Mouse (Mus musculus): ENCODE measurements around the gene Slc35f5. TPM values are rescaled to one million over a fixed set of nuclear protein-coding genes. Genes with fewer than 3 reads are reported as not detected.

Gene Slc35f5
- total RNA-seq, 2 experiments from 2014 or later: 39.5 to 48.8 TPM

DNA sequence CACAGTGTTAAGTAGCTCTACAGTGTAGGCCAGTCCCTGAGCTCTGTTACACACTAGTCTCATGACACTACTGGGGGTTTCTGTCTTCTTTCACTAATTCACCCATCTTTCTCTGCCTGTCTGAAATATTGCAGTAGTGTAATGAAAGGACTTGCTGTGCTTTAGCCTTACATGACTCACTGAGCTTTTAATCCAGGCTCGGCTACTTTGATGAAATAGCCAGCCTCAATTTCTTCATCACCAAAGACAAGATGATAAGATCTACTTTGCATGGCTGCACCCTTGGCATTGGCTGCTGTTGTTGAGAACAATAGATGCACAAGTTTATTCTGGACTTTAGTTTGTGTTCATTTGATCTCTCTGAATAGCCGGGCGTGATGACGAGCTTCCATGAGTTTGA, 7.7 kb downstream of the Slc35f5 start:
- DNase-seq: no peak

DNA sequence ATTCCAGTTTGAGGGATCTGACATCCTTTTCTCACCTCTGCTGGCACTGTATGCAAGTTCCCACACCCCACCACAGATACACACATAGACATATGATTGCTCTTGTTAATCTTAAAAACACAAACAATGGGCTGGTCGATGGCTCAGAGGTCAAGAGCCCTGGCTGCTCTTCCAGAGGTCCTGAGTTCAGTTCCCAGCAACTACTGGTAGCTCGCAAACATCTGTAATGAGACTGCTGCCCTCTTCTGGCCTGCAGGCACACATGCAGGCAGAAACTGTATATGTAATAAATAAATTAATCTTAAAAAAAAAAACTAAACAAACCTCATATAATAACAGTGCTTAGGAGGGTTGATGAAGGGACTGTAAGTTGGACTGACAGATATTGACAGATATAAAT, 13.8 kb downstream of the Slc35f5 start:
- DNase-seq: peak in 1 of 2 experiments; percentile 32

DNA sequence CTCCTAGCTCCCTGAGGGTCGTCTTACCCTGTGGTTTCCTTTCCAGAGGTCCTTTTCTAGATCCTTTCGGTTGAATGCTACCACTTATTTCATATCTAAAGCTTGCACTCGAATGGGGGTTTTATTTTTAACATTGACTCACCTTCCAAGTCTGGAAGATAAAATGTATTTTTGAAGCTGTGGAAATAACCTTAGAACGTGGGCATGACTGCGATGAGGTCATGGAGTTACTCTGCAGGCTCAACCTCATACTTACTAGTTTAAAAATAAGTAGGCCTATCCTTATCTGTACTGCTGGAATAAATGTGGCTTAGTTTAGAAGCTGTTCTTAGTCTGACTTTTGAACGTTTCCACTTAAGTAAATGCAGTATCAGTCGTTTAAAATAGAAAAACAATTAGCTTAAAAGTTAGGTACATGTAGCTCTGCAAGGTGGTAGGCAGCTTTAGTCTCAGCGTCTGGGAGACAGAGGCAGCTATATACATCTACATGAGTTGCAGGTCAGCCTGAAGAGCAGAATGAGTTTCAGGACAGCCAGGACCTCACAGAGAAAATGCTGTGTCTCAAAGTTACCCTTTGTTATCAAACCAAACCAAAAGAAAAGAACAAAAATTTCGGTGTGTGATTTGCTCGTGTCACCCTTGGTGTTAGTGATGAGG, 15.2 kb downstream of the Slc35f5 start:
- DNase-seq: no peak

DNA sequence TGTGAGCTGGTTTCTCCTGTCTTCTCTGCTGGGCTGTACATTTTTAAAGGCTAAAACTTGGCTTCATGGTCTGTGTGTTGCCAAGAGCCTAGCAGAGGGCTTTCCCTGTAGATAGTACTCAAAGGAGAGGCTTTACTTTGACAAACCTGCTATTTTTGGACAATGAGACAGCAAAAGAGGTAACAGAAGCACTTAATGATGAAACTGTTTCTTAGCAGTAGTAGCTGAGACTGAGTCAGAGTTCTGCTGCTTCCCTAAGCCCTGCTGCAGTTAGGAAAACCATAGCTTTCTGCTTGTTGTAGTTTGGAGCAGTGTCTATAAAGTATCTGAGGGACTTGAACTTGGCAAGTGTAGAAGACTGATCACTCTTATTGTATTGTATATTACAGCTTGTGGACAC, 16.6 kb downstream of the Slc35f5 start:
- DNase-seq: no peak

DNA sequence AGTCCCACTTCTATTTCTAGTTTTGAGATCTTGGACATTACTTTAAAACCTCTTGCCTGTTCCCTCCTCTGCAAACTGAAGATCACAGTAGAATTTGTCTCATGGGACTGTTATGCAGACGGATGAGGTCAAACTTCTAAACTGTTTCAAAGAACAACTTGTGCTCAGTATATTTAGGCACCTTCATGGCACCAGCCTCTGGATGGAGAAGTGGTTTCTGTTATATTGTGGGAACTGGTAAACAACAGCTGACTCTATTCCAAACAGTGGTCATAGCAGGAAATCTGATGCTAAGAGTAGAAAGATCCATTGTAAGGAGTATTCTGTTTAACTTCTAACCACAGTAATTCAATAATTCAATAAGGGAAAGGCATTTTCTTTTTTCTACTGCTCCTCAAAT, 17.7 kb downstream of the Slc35f5 start:
- no peak for DNase-seq

DNA sequence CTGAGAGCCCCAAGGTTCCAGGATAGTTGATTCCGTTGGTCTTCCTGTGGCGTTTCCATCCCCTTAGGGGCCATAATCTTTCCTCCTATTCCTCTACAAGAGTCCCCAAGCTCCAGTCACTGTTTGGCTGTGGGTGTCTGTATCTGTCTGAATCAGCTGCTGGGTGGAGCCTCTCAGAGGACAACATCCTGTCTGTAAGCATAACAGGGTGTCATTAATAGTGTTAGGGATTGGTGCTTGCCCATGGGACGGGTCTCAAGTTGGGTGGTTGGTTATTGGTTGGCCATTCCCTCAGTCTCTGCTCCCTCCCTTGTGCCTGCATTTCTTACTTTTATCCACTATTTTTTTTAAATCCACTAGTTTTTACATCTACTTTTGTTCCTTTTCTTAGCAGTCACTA, 20.7 kb downstream of the Slc35f5 start:
- no peak for DNase-seq

DNA sequence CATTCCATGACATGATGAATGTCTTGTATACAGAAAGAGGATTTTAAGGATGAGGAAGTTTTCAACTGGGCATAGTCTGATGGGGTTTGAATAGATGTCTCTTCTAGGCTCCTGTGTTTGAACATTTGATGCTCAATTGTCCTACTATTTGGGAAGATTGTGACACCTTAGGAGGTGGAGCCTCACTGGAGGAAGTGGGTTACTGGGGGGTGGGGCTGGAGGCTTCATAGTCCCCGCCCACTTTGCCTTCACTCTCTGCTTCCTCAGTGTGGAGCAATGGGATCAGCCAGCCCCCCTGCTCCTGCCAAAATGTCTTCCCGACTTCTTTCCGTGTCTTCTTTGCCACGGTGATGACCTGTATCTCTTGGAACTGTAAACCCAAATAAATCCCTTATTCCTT, 43.2 kb downstream of the Slc35f5 start:
- no peak for DNase-seq

DNA sequence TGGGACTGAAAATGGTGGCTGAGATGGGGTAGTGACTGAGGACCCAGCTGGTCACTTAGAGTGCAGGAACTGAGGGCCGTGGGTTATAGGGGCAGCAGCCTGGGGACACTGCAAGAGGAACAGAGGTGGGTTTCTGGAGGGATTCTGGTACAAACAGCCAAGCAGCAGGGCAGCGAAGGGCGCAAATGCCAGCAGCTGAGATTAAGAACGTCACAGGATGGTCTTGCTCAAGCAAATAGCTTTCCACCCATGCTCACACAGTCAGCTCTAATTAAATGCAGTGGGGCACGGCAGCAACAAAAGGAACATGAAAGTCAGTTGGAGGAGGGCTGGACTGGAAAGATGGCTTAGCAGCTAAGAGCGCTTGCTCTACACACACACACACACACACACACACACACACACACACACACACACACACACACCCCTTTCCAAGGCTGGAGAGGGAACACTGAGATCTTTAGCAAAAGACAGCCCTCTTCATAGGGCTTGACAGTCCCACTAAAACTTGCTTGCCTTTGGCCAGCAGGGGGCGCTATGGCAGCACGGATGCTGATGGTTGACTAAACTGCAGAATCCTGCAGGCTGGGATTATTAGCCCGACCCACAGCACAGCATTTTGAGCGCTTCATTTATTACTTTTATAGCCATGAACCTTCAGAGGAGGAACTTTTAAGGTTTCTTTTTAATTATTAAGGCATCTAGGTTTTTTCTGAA, 46.9 kb downstream of the Slc35f5 start:
- DNase-seq: peak; percentile 92 to 93

DNA sequence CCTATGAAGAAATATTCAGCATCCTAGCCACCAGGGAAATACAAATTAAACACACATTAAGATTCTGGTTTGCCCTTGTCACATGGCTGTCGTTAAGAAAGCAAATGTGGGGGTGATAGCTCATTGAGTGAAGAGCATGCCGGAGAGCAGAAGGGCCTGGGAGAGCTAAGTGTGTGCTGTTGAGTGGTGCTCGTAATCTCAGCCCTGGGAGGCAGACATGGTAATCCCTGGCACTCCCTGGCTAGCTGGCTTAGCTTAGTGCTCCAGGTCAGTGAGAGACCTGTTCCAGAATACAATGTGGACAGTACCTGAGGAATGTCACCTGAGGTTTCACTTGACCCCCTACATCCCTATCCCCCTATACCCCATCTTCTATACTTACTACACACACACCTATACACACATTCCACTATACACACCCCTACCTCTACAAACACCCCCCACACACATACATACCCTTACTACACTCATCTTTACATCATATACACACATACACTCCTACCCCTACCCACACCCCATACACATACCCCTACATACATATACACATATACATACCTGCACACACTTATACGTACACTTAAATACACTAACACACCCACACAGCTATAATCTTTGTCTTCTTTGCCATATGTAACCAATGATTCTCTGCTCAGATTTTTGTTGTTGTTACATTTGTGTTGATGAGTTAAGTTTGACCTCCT, 64.1 kb downstream of the Slc35f5 start:
- DNase-seq: no peak

DNA sequence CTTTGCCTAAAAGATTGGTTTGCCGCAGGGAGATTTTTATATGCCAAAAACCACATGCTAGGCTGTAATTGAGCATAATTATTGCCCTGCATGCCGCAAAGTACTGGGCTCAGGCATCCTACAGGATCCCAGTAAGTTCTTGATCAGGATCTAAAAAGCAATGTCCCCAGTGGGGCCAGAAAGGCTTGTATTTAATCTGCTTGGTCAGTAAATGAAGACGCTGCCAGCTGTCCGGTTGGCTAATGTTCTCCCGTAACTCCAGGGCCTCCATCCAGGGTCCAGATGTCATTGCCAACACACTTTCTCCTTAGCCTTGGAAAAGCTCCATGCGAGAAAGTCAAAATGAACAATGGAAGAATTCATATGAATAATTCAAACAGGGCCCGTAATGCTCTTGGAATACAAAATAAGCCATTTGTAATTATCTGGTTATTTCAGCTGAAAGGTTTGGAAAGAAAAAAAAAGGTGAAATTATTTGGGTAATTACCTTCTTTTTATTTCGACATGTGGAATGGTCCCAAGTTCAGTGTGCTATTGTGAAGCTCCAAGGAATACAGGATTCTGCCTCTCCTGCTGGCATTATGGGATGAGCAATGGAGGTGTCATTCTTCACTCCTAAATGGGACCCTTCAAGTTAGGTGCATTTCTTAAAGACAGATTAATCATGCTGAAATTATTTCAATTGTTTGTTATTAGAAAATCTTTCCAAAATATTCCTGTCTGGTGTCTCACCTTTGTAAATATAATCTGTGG, 79.3 kb downstream of the Slc35f5 start:
- peak in 1 of 2 experiments; percentile 9 for DNase-seq

DNA sequence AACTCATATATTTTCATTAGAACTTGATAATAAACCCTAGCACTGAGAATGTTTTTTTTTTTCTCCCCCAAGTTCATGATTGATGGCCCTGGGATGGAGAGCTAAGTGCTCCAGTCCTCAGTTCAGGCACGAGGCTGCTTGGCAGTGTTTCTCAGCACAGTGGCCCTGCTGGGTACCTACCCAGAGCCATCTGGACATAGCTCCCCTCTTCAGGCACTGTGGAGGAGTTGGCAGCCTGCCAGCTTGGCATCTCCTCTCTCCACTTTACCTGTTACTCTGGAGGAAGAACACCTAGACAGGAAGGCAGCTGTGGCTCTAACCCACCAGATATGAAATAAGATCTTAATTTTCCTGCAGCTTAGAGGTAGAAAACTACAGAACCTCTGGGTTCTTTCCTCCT, 83.2 kb downstream of the Slc35f5 start:
- DNase-seq: no peak

Other genes starting within 250 kb of the Slc35f5 start
- 100 to 1,000 TPM; 143 to 176 TPM for gene Actr3, start 124.9 kb upstream of the Slc35f5 start, total RNA-seq (2021)
- gene Gpr39, start 116.4 kb downstream of the Slc35f5 start, total RNA-seq (2021): under 1 TPM in 1 of 2 experiments, not detected in 1; 0.13 TPM

All from adrenal gland, postnatal 36 days (tissue).